Mouse (Mus musculus) adrenal gland, adult 8-10 months (tissue): ENCODE data around the gene Arl13a. TPM values are rescaled to one million over a fixed set of nuclear protein-coding genes. Genes with fewer than 3 reads are reported as not detected.

Experiments used
- total RNA-seq, 4 experiments: library from RNA; stranded (reverse); gene quantifications; 2 replicates each; pipeline ENCODE4 v1.2.4; 2022

Arl13a gene
- total RNA-seq, 4 experiments from 2014 or later: not detected

Other genes with a start within 250 kb of the Arl13a start
- 10 to 100 TPM; 15.4 to 23.7 (median 19.6) TPM for gene Sytl4, start 205.7 kb upstream of the Arl13a start, total RNA-seq
- gene Cstf2, start 128.3 kb upstream of the Arl13a start, total RNA-seq: 10 to 100 TPM; 31.8 to 42.6 (median 35.8) TPM
- 1 to 10 TPM in 3 of 4 experiments, under 1 TPM in 1; 0.96 to 2.0 (median 1.4) TPM for gene Xkrx, start 25.4 kb upstream of the Arl13a start, total RNA-seq
- gene Nox1, start 34.5 kb downstream of the Arl13a start, total RNA-seq: 1 to 10 TPM in 1 of 4 experiments, under 1 TPM in 3; 0.27 to 1.7 (median 0.62) TPM
- 10 to 100 TPM; 40.1 to 63.5 (median 55.3) TPM for gene Trmt2b, start 89.5 kb downstream of the Arl13a start, total RNA-seq
- 100 to 1,000 TPM; 397 to 535 (median 497) TPM for gene Tmem35a, start 107.7 kb downstream of the Arl13a start, total RNA-seq
- 1 to 10 TPM; 1.3 to 4.3 (median 3.9) TPM for gene Cenpi, start 120.6 kb downstream of the Arl13a start, total RNA-seq
- under 1 TPM; 0.29 to 0.52 (median 0.50) TPM for gene Drp2, start 217.1 kb downstream of the Arl13a start, total RNA-seq